Mouse (Mus musculus) thymus, postnatal 4 days (tissue): Measurements from ENCODE around the gene Tbpl1.

Experiments used
- DNase-seq: peaks from one replicate; pipeline ENCODE4 v3.0.0; 2021

The Tbpl1 gene

DNA sequence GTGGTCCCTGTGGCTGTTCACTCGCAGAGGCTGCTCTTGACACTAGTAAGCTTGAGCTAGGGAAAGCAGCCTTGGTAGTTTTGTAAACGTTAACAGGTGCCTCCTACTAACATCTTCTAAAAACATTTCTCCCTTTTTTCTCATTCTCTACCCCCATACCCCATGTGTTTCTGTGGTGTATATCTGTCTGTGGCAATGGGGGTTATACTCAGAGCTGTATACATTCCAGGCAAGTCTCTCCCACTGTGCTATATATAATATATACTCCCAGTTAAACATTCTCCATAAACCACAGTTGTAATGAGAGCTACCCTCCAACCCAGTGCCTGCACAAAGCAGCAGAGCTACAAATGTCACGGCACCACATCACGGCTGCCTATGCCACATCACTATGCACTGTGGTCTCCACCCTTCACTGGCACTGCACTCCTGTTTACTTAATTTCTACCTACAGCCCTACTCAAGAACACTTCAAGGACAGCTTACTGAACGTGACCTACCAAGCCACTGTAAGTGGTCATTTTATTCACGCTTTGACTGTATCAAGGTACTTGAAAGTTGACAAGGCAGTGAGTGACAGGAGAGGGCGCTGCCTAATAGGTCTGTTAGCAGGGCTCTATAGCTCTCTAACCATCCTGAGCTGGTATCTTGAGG is 23.4 kb downstream of the Tbpl1 start:
- DNase-seq = no peak

DNA sequence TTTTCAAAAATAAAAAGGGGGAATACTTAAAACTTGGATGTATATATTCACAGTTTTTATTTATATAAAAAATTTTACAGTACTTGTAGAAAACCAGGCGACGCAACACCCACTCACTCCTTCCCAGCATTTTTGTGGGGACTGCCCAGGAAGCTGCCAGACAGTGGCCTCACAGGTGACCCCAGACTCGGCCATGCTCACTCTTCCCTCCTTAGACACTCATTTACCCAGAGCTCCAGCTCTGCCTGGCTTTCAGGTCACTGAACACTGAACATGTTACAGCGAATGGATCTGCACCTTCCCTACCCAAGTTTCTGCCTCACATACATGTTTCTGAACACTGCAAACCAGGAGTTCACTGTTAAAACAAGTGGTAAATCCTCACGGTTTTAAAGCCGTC is 27.9 kb downstream of the Tbpl1 start:
- DNase-seq = no peak

GRCm38 (mm10) chr10:22701485-22702315 is 30.0 kb downstream of the Tbpl1 start:
- DNase-seq = no peak

DNA sequence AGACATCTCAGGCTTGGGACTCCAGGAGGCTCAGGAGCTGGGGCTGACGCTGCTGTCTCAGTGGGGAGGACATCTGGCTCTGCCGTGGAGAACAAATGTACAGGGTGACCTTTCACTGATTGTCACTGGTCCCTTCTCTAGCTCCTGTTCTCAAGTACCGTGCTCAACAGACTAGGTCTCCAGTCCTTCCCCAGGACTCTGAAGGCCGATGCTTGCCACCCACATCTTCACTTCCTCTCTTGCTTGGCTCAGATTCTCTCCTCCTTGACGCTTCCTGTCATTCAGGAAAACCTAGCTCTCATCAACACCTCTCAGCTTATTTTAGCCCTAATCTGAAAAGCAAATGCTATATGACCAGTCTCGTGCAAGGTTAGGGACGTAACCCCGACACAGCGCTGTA is 31.0 kb downstream of the Tbpl1 start:
- DNase-seq = no peak

DNA sequence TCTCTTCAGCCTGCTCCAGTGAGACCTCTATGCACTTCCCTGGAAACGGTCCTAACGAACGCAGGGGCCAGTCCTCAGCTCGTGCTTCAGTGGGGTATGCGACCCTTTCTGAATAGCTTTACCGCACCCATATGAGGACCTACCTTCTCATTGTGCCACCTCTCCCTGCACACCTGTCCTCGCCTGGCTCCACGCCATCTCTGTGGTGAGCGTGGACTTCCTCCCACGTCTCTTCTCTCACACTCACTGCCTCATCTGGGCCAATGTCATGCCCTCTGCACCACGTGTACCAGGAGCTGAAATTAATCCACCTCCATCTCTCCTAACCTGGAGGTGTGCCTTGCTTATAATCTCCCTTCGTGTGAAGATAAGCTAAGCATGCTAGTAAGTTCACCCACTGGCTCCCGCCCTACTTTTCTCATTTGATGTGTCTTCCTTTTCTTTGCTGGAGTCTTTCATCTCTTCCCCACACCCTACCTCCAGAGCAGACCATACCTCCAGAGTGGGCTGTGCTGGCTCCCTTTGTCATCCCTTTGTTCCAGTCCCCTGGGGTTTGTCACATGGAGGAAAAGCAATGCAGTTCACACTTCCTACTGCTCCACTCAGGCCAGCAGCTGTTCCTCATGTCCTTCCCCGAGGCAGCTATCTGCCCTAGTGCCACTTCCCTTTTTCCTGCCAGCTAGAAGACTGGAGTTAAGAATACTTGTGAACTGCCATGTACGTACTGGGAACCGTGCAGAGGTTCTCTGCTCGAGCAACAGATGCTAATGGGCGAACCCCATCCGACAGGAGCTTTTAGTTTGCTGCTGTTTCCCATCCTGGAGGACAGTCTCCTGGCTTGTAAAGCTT is 32.0 kb downstream of the Tbpl1 start:
- DNase-seq = no peak

- DNase-seq = no peak
Observed at GRCm38 (mm10) chr10:22698158-22698953, 33.4 kb downstream of the Tbpl1 start.

DNA sequence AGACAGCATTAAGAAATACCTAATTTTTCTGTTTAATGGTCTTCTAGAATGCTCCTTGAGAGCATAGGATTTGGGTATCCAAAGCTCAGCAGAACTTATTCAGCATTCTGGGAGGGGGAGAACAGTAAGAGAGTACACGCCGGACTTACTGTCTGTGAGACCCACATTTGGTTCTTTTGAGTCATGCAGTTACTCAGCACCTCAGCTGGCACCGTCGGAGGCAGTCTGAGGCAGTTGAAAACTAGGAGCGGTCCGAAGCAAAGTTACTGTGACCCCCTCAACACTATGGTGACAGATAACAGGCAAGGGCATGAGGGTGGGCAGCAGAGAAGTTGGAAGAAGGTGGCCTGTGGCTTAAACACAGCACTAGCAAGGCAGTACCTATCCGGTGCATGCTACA is 34.9 kb downstream of the Tbpl1 start:
- no peak for DNase-seq

DNA sequence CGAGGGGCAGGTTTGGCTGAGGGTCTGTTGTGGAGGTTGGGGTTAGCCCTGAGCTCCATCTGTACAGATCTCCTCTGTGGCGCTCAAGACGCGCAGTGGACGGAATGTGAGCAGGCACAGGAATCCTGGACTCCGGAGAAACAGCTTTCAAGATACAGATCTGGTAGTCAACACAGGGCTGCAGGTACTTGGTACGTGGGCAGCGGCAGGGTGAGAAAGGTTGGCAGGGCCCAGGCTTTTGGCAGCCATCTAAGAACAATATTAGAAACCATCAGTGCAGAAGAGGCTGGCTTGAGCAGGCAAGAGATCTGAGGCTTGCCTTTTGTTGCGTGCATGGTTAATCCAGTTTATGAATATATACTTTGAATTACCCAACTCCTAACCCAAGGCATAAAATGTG is 35.5 kb downstream of the Tbpl1 start:
- no peak for DNase-seq

- DNase-seq = no peak
Observed at GRCm38 (mm10) chr10:22675848-22676630, 55.7 kb downstream of the Tbpl1 start.

GRCm38 (mm10) chr10:22674176-22674575 is 57.6 kb downstream of the Tbpl1 start:
- no peak for DNase-seq

DNA sequence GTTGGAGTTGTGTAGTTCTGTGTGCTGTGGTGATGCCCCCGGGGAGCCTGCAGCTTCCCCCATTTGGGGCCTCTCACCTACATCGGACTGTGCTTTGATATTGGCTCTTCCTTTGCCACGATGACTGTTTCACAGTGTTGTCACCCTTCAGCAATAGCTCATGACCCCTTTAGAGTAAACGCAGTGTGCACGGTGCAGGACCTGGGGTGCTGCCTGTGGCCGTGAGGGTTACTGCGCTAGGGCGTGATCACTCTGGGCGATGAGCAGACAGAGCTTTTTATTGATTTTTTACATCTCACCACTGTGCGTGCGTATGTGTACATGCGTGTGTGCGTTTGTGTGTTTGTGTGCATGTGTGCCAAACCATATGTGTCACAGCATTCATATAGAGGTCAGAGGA is 63.2 kb downstream of the Tbpl1 start:
- peak; percentile 13 for DNase-seq

DNA sequence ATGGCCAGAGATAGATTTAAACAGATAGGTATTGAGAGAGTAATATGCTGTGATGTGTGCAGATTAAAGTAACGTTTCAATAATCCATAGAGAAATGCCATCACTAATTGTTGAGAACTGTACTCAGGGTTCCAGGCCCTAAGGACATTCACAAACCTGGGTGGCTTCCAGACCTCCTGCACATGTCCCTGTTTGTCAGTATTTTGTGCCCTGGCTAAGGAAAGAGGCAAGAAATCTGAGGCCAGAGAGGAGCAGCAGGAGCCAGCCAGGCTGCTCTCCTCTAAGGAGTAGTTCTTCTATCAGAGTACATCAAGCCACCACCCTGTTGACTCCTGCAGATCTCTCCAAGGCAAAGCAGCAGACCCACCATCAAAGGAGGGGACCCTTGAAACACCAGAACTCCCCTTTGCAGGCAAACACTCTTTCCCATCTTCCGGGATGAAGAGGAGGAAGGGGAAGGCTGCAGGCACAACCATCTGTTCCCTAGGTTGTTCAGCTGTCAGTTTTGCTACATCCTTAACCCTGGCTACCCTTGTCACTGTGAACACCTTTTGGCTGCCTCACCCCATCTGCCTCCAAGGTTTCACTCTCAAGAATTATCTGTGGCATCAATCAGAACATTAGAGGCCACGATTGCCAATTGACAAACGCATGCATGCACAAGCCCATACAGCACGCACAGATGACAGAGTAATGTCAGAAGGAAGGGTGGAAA is 71.3 kb downstream of the Tbpl1 start:
- no peak for DNase-seq

DNA sequence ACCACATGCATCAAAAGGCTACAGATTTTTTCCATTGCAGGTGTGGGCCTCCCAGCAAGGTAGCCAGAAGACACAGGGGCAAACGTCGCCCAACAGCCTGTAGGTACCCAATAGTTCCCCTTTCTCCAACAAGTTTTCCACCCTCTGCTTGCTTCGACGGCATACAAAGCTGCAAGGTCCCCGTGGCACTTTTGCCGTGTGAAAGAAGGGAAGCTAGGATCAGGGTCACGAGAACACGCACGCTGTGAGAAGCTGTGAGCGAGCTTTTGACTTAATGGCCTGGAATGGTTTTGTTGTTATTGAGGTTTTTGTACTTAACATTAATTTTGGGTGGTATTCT is 72.4 kb downstream of the Tbpl1 start:
- no peak for DNase-seq

GRCm38 (mm10) chr10:22658534-22659385 is 73.0 kb downstream of the Tbpl1 start:
- no peak for DNase-seq
